Mouse (Mus musculus): Measurements from ENCODE around the gene Ms4a10.

DNA sequence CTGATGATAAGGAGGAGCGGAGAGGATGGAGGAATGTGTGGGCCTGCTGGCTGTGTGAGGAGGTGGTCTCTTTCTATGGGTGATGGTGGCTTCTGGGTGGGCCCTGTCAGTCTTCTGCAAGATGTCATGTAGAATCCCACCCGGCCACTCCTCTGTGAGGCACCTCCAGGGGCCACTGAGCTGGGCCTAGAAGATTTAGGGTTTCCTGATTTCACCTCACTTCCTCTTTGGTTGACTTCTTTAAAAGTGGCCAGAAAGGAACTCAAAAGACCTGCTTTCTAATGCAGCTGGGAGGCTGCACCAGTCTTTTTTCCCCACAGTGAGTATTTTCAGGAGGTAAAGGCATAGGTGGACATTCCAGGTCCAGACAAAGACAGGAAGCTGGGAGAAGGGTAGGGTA is 43.8 kb downstream of the Ms4a10 start:
- no peak for TF ChIP-seq CTCF (IDR thresholded peaks at IDR 0.05 in 2 of 3, conservative IDR thresholded peaks at IDR 0.05 in 1 of 3; ENCODE audit: control insufficient read depth in 1 of 3, insufficient read depth in 1 of 3, low read depth in 2 of 3, low read length in 3 of 3, poor library complexity in 1 of 3, severe bottlenecking in 1 of 3)
- no peak for TF ChIP-seq MEF2A (IDR thresholded peaks at IDR 0.05; ENCODE audit: extremely low read depth, insufficient replicate concordance, low read depth, low read length, poor library complexity, severe bottlenecking)
- no peak for TF ChIP-seq E2F4 (IDR thresholded peaks at IDR 0.05; ENCODE audit: borderline replicate concordance, low read depth, low read length)
- no peak for TF ChIP-seq MAZ (IDR thresholded peaks at IDR 0.05; ENCODE audit: low read depth, low read length)
- TF ChIP-seq TBP (IDR thresholded peaks at IDR 0.05; ENCODE audit: low read depth, low read length), result no peak
- no peak for TF ChIP-seq ZKSCAN1 (IDR thresholded peaks at IDR 0.05; ENCODE audit: low read depth, low read length)
- no peak for TF ChIP-seq ELF1 (IDR thresholded peaks at IDR 0.05; ENCODE audit: low read depth, low read length)
- no peak for TF ChIP-seq ZMIZ1 (IDR thresholded peaks at IDR 0.05; ENCODE audit: low read depth, low read length)
- no peak for TF ChIP-seq MAX (IDR thresholded peaks at IDR 0.05; ENCODE audit: low read length)
- no peak for TF ChIP-seq CHD1 (IDR thresholded peaks at IDR 0.05; ENCODE audit: low read depth, low read length)
- TF ChIP-seq POLR2A (IDR thresholded peaks at IDR 0.05; ENCODE audit: control insufficient read depth in 1 of 2, insufficient read depth in 1 of 2, low read depth in 1 of 2, low read length in 2 of 2, poor library complexity in 1 of 2), result no peak
